Mouse (Mus musculus) testis, adult 2 months (tissue): Measurements from ENCODE around the gene Hoxb5. TPM values are rescaled to one million over a fixed set of nuclear protein-coding genes. Genes with fewer than 3 reads are reported as not detected.

Experiments
- H3K27ac ChIP-seq: fragments of 200-500 bp; 2 replicates; pipeline ENCODE4 v1.5.1; 2012; ENCODE audit warnings: low read depth, low read length; ENCODE audit not compliant: control insufficient read depth, insufficient read depth
- H3K27me3 ChIP-seq: fragments of 200-500 bp; 2 replicates; pipeline ENCODE4 v1.6.1; 2012; ENCODE audit warnings: mild to moderate bottlenecking, low read length, moderate library complexity; ENCODE audit not compliant: control insufficient read depth, insufficient read depth
- H3K36me3 ChIP-seq: fragments of 200-500 bp; 2 replicates; pipeline ENCODE4 v1.6.1; 2012; ENCODE audit warnings: mild to moderate bottlenecking, low read length; ENCODE audit not compliant: control insufficient read depth, insufficient read depth
- H3K4me1 ChIP-seq: fragments of 200-500 bp; 2 replicates; pipeline ENCODE4 v1.6.1; 2012; ENCODE audit warnings: low read length; ENCODE audit not compliant: control insufficient read depth, insufficient read depth
- H3K4me3 ChIP-seq: fragments of 200-500 bp; 2 replicates; pipeline ENCODE4 v1.5.1; 2012; ENCODE audit warnings: low read depth, mild to moderate bottlenecking, low read length, moderate library complexity, mixed read lengths; ENCODE audit not compliant: control insufficient read depth
- CTCF ChIP-seq: fragments of 200-500 bp; IDR thresholded peaks from 2 replicates; pipeline ENCODE4 v1.5.1; 2012; ENCODE audit warnings: low read depth, mild to moderate bottlenecking, inconsistent platforms, low read length, moderate library complexity; ENCODE audit not compliant: control insufficient read depth, insufficient read depth, insufficient replicate concordance
- POLR2A ChIP-seq: fragments of 200-500 bp; IDR thresholded peaks from 2 replicates; pipeline ENCODE4 v1.6.1; 2012; ENCODE audit warnings: low read depth, mild to moderate bottlenecking, inconsistent platforms, low read length, moderate library complexity; ENCODE audit not compliant: control insufficient read depth
- polyA plus RNA-seq: library from polyadenylated mRNA; depleted of rRNA; stranded (reverse); fragments of >200 nt; gene quantifications from 2 replicates; pipeline ENCODE4 v1.2.3, GENCODE M21; 2012

Hoxb5 gene
- polyA plus RNA-seq, 1 experiment, result 0.14 TPM

GRCm38 (mm10) chr11:96347717-96348116, 44.6 kb downstream of the Hoxb5 start:
- TF ChIP-seq CTCF (no peak), POLR2A (no peak)
- Histone ChIP-seq H3K4me1 (peaks cover 14% of the 10 kb centered on the region), H3K27ac (no peak overlapping the region), H3K36me3 (no peaks in the 10 kb centered on the region), H3K27me3 (peaks cover 19% of the 10 kb centered on the region), H3K4me3 (no peak overlapping the region)

- Histone ChIP-seq H3K27ac (no peak overlapping the region), H3K36me3 (no peaks in the 10 kb centered on the region), H3K4me1 (peaks cover 14% of the 10 kb centered on the region), H3K4me3 (no peak overlapping the region), H3K27me3 (peaks cover 19% of the 10 kb centered on the region)
- TF ChIP-seq POLR2A (no peak), CTCF (no peak)
Measured at GRCm38 (mm10) chr11:96348141-96348928, 45.2 kb downstream of the Hoxb5 start.

- peaks cover 16% of the 10 kb centered on the region for H3K27me3 ChIP-seq
- TF ChIP-seq CTCF (no peak), POLR2A (no peak)
- H3K4me3 ChIP-seq, result no peak overlapping the region
- no peaks in the 10 kb centered on the region for H3K36me3 ChIP-seq
- H3K4me1 ChIP-seq, result peaks cover 14% of the 10 kb centered on the region
- no peak overlapping the region for H3K27ac ChIP-seq
Measured at GRCm38 (mm10) chr11:96348988-96349387, 45.9 kb downstream of the Hoxb5 start.

GRCm38 (mm10) chr11:96349491-96350340, 46.6 kb downstream of the Hoxb5 start:
- TF ChIP-seq POLR2A, result no peak
- no peak for TF ChIP-seq CTCF
- H3K27me3 ChIP-seq, result peaks cover 9% of the 10 kb centered on the region
- no peaks in the 10 kb centered on the region for H3K36me3 ChIP-seq
- peaks cover 9% of the 10 kb centered on the region for H3K4me1 ChIP-seq
- H3K4me3 ChIP-seq, result no peak overlapping the region
- no peak overlapping the region for H3K27ac ChIP-seq

- Histone ChIP-seq H3K36me3 (no peaks in the 10 kb centered on the region), H3K27ac (no peak within 1 kb of the TSS), H3K4me3 (no peak within 1 kb of the TSS), H3K4me1 (peaks cover 12% of the 10 kb centered on the region), H3K27me3 (peaks cover 7% of the 10 kb centered on the region)
- no peak for TF ChIP-seq CTCF
- TF ChIP-seq POLR2A, result no peak
Measured at GRCm38 (mm10) chr11:96350341-96350624, 47.1 kb downstream of the Hoxb5 start, which contains the start of gene Hoxb2. Gene Hoxb2, plus strand, starts transcription at chr11:96350525.

GRCm38 (mm10) chr11:96350791-96351190, 47.7 kb downstream of the Hoxb5 start:
- Histone ChIP-seq H3K27ac (no peak overlapping the region), H3K4me1 (peaks cover 9% of the 10 kb centered on the region), H3K27me3 (peaks cover 7% of the 10 kb centered on the region), H3K4me3 (no peak overlapping the region), H3K36me3 (no peaks in the 10 kb centered on the region)
- TF ChIP-seq CTCF, result no peak
- TF ChIP-seq POLR2A, result no peak

GRCm38 (mm10) chr11:96351312-96351711, 48.2 kb downstream of the Hoxb5 start:
- H3K4me1 ChIP-seq, result peaks cover 9% of the 10 kb centered on the region
- no peak for TF ChIP-seq POLR2A
- TF ChIP-seq CTCF, result no peak
- no peak overlapping the region for H3K27ac ChIP-seq
- peaks cover 7% of the 10 kb centered on the region for H3K27me3 ChIP-seq
- H3K36me3 ChIP-seq, result no peaks in the 10 kb centered on the region
- H3K4me3 ChIP-seq, result no peak overlapping the region
